Mouse (Mus musculus) adrenal gland (tissue): ENCODE measurements around the gene Brwd1.

ENCODE experiments used
- microRNA-seq, 2 experiments: library from miRNA; unstranded; fragments of <30 nt; microRNA quantifications; one replicate each; pipeline ENCODE4; 2019

Gene Brwd1

Small RNA genes within 50 kb of the gene (microRNA-seq; reads per million reads assigned to microRNA genes)
- 0 reads per million in 2 experiments for gene Gm27833
